Mouse (Mus musculus): Measurements from ENCODE around the gene Fmo5. TPM values are rescaled to one million over a fixed set of nuclear protein-coding genes. Genes with fewer than 3 reads are reported as not detected.

Gene Fmo5
- total and polyA plus RNA-seq, 3 experiments = 0.39 to 0.55 (median 0.40) TPM

DNA sequence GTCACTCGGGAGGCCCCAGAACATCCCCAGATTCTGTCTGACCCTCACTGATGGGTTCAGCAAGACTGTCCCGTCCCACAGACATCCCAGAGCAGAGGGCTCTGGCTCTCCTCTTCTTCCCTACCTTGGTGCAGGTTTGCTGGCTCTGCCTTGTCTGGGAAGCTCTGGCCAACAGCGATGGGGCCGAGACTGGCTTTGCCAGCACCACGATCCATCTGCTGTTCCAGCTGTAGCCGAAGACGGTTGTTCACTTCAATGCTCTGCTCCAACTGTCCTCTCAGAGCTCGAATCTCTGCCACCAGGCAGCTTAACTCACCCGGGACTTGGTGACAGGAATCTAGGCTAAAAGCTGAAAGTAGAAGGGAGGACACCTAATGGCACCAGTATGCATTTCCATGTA is 68.3 kb downstream of the Fmo5 start:
- H3K4me2 ChIP-seq (ENCODE audit: insufficient read depth, low read depth, poor library complexity, severe bottlenecking) = no peak overlapping the region
- dilution Hi-C loops (cut with MboI; ENCODE audit: extremely low pct_ligation_motif_present, extremely low pct_unique_long_range_greater_than_20kb, low sequenced_read_pairs) = no loop called here

DNA sequence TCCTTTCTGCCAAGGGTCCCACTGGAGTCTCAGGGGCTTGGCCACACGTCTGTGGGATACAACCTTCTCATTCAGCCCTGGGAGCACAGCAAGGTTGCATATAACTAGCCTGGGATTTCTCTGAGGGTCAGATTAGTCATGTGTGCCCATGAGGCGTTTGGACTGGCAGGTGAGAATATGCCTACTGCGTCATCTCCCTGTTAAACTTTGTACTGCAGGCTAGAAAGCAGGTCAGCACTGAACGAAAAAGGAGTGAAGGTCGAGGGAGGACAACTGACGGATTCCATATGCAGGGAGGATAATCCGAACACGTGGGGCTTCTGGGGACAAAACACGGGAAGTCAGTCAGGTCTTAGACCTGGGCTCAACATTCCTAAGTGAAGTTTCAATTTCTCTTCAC is 68.7 kb downstream of the Fmo5 start:
- TF ChIP-seq PAX5 (IDR thresholded peaks at IDR 0.05; ENCODE audit: low read length) (no peak), MYC (IDR thresholded peaks at IDR 0.05; ENCODE audit: low read depth, low read length) (no peak), MAFK (IDR thresholded peaks at IDR 0.05; ENCODE audit: insufficient replicate concordance, low read length) (no peak), BHLHE40 (IDR thresholded peaks at IDR 0.05; ENCODE audit: low read depth, low read length) (no peak)
- Histone ChIP-seq H3K4me3 (replicated peaks in 1 of 3; ENCODE audit: low read depth in 2 of 3, low read length in 2 of 3, poor library complexity in 1 of 3) (no peak overlapping the region), H3K4me1 (ENCODE audit: control insufficient read depth in 1 of 2, insufficient read depth in 2 of 2) (no peaks in the 10 kb centered on the region), H3K9me3 (replicated peaks; ENCODE audit: low read length) (no peaks in the 10 kb centered on the region), H3K4me2 (ENCODE audit: insufficient read depth, low read depth, poor library complexity, severe bottlenecking) (no peak overlapping the region), H3K9ac (ENCODE audit: insufficient read depth, low read depth) (no peak overlapping the region), H3K36me3 (replicated peaks in 1 of 2; ENCODE audit: control insufficient read depth in 1 of 2, insufficient read depth in 1 of 2, low read length in 1 of 2) (no peaks in the 10 kb centered on the region), H3K79me2 (replicated peaks; ENCODE audit: control insufficient read depth, extremely low read depth, insufficient read depth, poor library complexity, severe bottlenecking) (no peaks in the 10 kb centered on the region), H3K27me3 (replicated peaks) (peaks cover 19% of the 10 kb centered on the region), H3K27ac (ENCODE audit: insufficient read depth, low read depth) (no peak overlapping the region)
- dilution Hi-C loops (cut with MboI; ENCODE audit: extremely low pct_ligation_motif_present, extremely low pct_unique_long_range_greater_than_20kb, low sequenced_read_pairs) (no loop called here), in situ Hi-C loops (cut with MboI; ENCODE audit: low pct_ligation_motif_present, low pct_unique_long_range_greater_than_20kb, low sequenced_read_pairs) (loop anchor here (25.0 kb wide), 1 partner anchor 465 kb away; the partner anchor contains the start of gene Adam30)
- no peak for DNase-seq (ENCODE audit: extremely low read depth)

More for the DNA sequence above, 68.3 kb downstream of the Fmo5 start:
- no peak for DNase-seq (ENCODE audit: extremely low read depth)
- H3K27ac ChIP-seq (ENCODE audit: insufficient read depth, low read depth) = no peak overlapping the region
- H3K36me3 ChIP-seq (replicated peaks in 1 of 2; ENCODE audit: control insufficient read depth in 1 of 2, insufficient read depth in 1 of 2, low read length in 1 of 2) = no peaks in the 10 kb centered on the region
- TF ChIP-seq MXI1 (IDR thresholded peaks at IDR 0.05; ENCODE audit: low read depth, low read length) = no peak
- no peak for TF ChIP-seq USF1 (IDR thresholded peaks at IDR 0.05; ENCODE audit: low read depth, low read length)
- TF ChIP-seq NELFE (IDR thresholded peaks at IDR 0.05; ENCODE audit: low read depth, low read length) = no peak
- no peak for TF ChIP-seq SIN3A (IDR thresholded peaks at IDR 0.05; ENCODE audit: low read length)
- TF ChIP-seq ZNF384 (IDR thresholded peaks at IDR 0.05; ENCODE audit: low read depth, low read length) = no peak
- no peak for TF ChIP-seq BHLHE40 (IDR thresholded peaks at IDR 0.05; ENCODE audit: low read depth, low read length)
- H3K27me3 ChIP-seq (replicated peaks) = peaks cover 19% of the 10 kb centered on the region
- no peaks in the 10 kb centered on the region for H3K79me2 ChIP-seq (replicated peaks; ENCODE audit: control insufficient read depth, extremely low read depth, insufficient read depth, poor library complexity, severe bottlenecking)
- H3K9me3 ChIP-seq (replicated peaks; ENCODE audit: low read length) = no peaks in the 10 kb centered on the region
- no peaks in the 10 kb centered on the region for H3K4me1 ChIP-seq (ENCODE audit: control insufficient read depth in 1 of 2, insufficient read depth in 2 of 2)
- in situ Hi-C loops (cut with MboI; ENCODE audit: low pct_ligation_motif_present, low pct_unique_long_range_greater_than_20kb, low sequenced_read_pairs) = loop anchor here (25.0 kb wide), 1 partner anchor 465 kb away; the partner anchor contains the start of gene Adam30
- H3K9ac ChIP-seq (ENCODE audit: insufficient read depth, low read depth) = no peak overlapping the region
- H3K4me3 ChIP-seq (replicated peaks in 1 of 3; ENCODE audit: low read depth in 2 of 3, low read length in 2 of 3, poor library complexity in 1 of 3) = no peak overlapping the region

DNA sequence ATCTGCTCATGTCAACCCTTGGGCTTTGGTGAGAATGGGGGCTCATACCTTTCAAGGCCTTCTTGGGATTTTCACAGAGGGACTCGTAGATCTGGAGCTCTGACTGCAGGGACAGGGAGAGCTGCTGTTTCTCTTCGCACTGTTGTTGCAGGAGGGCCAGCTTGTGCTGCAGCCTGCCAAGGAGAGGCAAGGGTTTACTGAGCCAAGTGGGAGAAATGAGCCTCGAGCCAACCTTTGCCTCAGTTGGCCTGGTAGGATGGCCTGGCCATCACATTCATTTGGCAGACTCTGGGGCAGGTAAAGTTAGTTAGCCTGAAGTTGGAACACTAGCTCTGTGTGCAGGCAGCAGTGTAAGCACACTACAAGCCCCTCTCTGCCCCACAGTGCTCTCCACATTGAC is 70.5 kb downstream of the Fmo5 start:
- H3K36me3 ChIP-seq (replicated peaks in 1 of 2; ENCODE audit: control insufficient read depth in 1 of 2, insufficient read depth in 1 of 2, low read length in 1 of 2) = no peaks in the 10 kb centered on the region
- DNase-seq (ENCODE audit: extremely low read depth) = no peak
- H3K9me3 ChIP-seq (replicated peaks; ENCODE audit: low read length) = no peaks in the 10 kb centered on the region
- 0 out of 4 replicates have a peak, but pooled peaks cover 0 to 2% of the 10 kb centered on the region in 2 experiments for H3K4me1 ChIP-seq (ENCODE audit: control insufficient read depth in 1 of 2, insufficient read depth in 2 of 2)
- H3K9ac ChIP-seq (ENCODE audit: insufficient read depth, low read depth) = no peak overlapping the region
- H3K27me3 ChIP-seq (replicated peaks) = peaks cover 12% of the 10 kb centered on the region
- H3K27ac ChIP-seq (ENCODE audit: insufficient read depth, low read depth) = no peak overlapping the region
- no peak overlapping the region for H3K4me3 ChIP-seq (replicated peaks in 1 of 3; ENCODE audit: low read depth in 2 of 3, low read length in 2 of 3, poor library complexity in 1 of 3)
- in situ Hi-C loops (cut with MboI; ENCODE audit: low pct_ligation_motif_present, low pct_unique_long_range_greater_than_20kb, low sequenced_read_pairs) = loop anchor here (25.0 kb wide), 1 partner anchor 463 kb away; the partner anchor contains the start of gene Adam30
- no peaks in the 10 kb centered on the region for H3K79me2 ChIP-seq (replicated peaks; ENCODE audit: control insufficient read depth, extremely low read depth, insufficient read depth, poor library complexity, severe bottlenecking)
- TF ChIP-seq ETS1 (conservative IDR thresholded peaks at IDR 0.05; ENCODE audit: low read depth, low read length) (no peak), KAT2A (IDR thresholded peaks at IDR 0.05; ENCODE audit: insufficient replicate concordance, low read length) (no peak), EP300 (IDR thresholded peaks at IDR 0.05; ENCODE audit: low read length) (no peak), ZC3H11A (IDR thresholded peaks at IDR 0.05; ENCODE audit: low read depth, low read length) (no peak), MAX (IDR thresholded peaks at IDR 0.05; ENCODE audit: low read length) (no peak), NRF1 (IDR thresholded peaks at IDR 0.05; ENCODE audit: low read depth, low read length) (no peak)
- dilution Hi-C loops (cut with MboI; ENCODE audit: extremely low pct_ligation_motif_present, extremely low pct_unique_long_range_greater_than_20kb, low sequenced_read_pairs) = no loop called here
- no peak overlapping the region for H3K4me2 ChIP-seq (ENCODE audit: insufficient read depth, low read depth, poor library complexity, severe bottlenecking)
